Mouse (Mus musculus): ENCODE data around the gene Agmat. TPM values are rescaled to one million over a fixed set of nuclear protein-coding genes. Genes with fewer than 3 reads are reported as not detected.

The Agmat gene
- polyA plus RNA-seq, 1 experiment, result not detected

- no peaks in the 10 kb centered on the region for H3K79me3 ChIP-seq (ENCODE audit: low read depth)
- H3K4me3 ChIP-seq (ENCODE audit: insufficient read depth, poor library complexity, severe bottlenecking), result no peak overlapping the region
- no peaks in the 10 kb centered on the region for H3K27me3 ChIP-seq (ENCODE audit: control insufficient read depth, insufficient read depth, insufficient read length)
- H3K36me3 ChIP-seq (ENCODE audit: control insufficient read depth, insufficient read depth), result peaks cover 5% of the 10 kb centered on the region
- no peak for TF ChIP-seq MYOG (IDR thresholded peaks at IDR 0.05; ENCODE audit: control insufficient read depth, extremely low read depth, insufficient read length)
- TF ChIP-seq FOSL1 (IDR thresholded peaks at IDR 0.05; ENCODE audit: insufficient read depth, low read length, poor library complexity, severe bottlenecking), result no peak
- TF ChIP-seq CEBPB (IDR thresholded peaks at IDR 0.05; ENCODE audit: low read depth), result no peak
- no peak for TF ChIP-seq CTCF (IDR thresholded peaks at IDR 0.05; ENCODE audit: control insufficient read depth, insufficient read depth, insufficient read length)
- H3K79me2 ChIP-seq (ENCODE audit: control insufficient read depth, insufficient read depth), result no peaks in the 10 kb centered on the region
- H3ac ChIP-seq (ENCODE audit: control insufficient read depth, insufficient read length, low read depth), result no peak overlapping the region
Observed at GRCm38 (mm10) chr4:141757124-141757523, 10.7 kb downstream of the Agmat start.

GRCm38 (mm10) chr4:141758874-141759542, 12.5 kb downstream of the Agmat start:
- H3K79me2 ChIP-seq (ENCODE audit: control insufficient read depth, insufficient read depth), result no peaks in the 10 kb centered on the region
- TF ChIP-seq CEBPB (IDR thresholded peaks at IDR 0.05; ENCODE audit: low read depth), result no peak
- TF ChIP-seq FOSL1 (IDR thresholded peaks at IDR 0.05; ENCODE audit: insufficient read depth, low read length, poor library complexity, severe bottlenecking), result no peak
- TF ChIP-seq CTCF (IDR thresholded peaks at IDR 0.05; ENCODE audit: control insufficient read depth, insufficient read depth, insufficient read length), result no peak
- TF ChIP-seq MAX (IDR thresholded peaks at IDR 0.05), result no peak
- TF ChIP-seq USF1 (IDR thresholded peaks at IDR 0.05; ENCODE audit: low read depth), result no peak
- TF ChIP-seq MYOD1 (IDR thresholded peaks at IDR 0.05; ENCODE audit: control insufficient read depth, insufficient read length, low read depth), result no peak
- no peak for TF ChIP-seq MYOG (IDR thresholded peaks at IDR 0.05; ENCODE audit: control insufficient read depth, extremely low read depth, insufficient read length)
- H3K27me3 ChIP-seq (ENCODE audit: control insufficient read depth, insufficient read depth, insufficient read length), result no peaks in the 10 kb centered on the region
- no peak overlapping the region for H3K4me3 ChIP-seq (ENCODE audit: insufficient read depth, poor library complexity, severe bottlenecking)
- no peaks in the 10 kb centered on the region for H3K79me3 ChIP-seq (ENCODE audit: low read depth)
- H3ac ChIP-seq (ENCODE audit: control insufficient read depth, insufficient read length, low read depth), result no peak overlapping the region
- H3K36me3 ChIP-seq (ENCODE audit: control insufficient read depth, insufficient read depth), result peaks cover 13% of the 10 kb centered on the region

- Histone ChIP-seq H3K79me2 (ENCODE audit: control insufficient read depth, insufficient read depth) (no peaks in the 10 kb centered on the region), H3ac (ENCODE audit: control insufficient read depth, insufficient read length, low read depth) (no peak overlapping the region), H3K79me3 (ENCODE audit: low read depth) (no peaks in the 10 kb centered on the region), H3K27me3 (ENCODE audit: control insufficient read depth, insufficient read depth, insufficient read length) (no peaks in the 10 kb centered on the region), H3K36me3 (ENCODE audit: control insufficient read depth, insufficient read depth) (peaks cover 14% of the 10 kb centered on the region), H3K4me3 (ENCODE audit: insufficient read depth, poor library complexity, severe bottlenecking) (no peak overlapping the region)
- TF ChIP-seq CTCF (IDR thresholded peaks at IDR 0.05; ENCODE audit: control insufficient read depth, insufficient read depth, insufficient read length), result no peak
- no peak for TF ChIP-seq FOSL1 (IDR thresholded peaks at IDR 0.05; ENCODE audit: insufficient read depth, low read length, poor library complexity, severe bottlenecking)
- no peak for TF ChIP-seq USF1 (IDR thresholded peaks at IDR 0.05; ENCODE audit: low read depth)
- TF ChIP-seq MYOG (IDR thresholded peaks at IDR 0.05; ENCODE audit: control insufficient read depth, extremely low read depth, insufficient read length), result no peak
- TF ChIP-seq MAX (IDR thresholded peaks at IDR 0.05), result no peak
- TF ChIP-seq CEBPB (IDR thresholded peaks at IDR 0.05; ENCODE audit: low read depth), result no peak
- no peak for TF ChIP-seq MYOD1 (IDR thresholded peaks at IDR 0.05; ENCODE audit: control insufficient read depth, insufficient read length, low read depth)
Observed at GRCm38 (mm10) chr4:141760942-141761341, 14.5 kb downstream of the Agmat start.

GRCm38 (mm10) chr4:141762102-141762598, 15.7 kb downstream of the Agmat start:
- no peak for TF ChIP-seq CEBPB (IDR thresholded peaks at IDR 0.05; ENCODE audit: low read depth)
- TF ChIP-seq MYOD1 (IDR thresholded peaks at IDR 0.05; ENCODE audit: control insufficient read depth, insufficient read length, low read depth), result no peak
- no peak for TF ChIP-seq MAX (IDR thresholded peaks at IDR 0.05)
- no peak for TF ChIP-seq CTCF (IDR thresholded peaks at IDR 0.05; ENCODE audit: control insufficient read depth, insufficient read depth, insufficient read length)
- no peak for TF ChIP-seq FOSL1 (IDR thresholded peaks at IDR 0.05; ENCODE audit: insufficient read depth, low read length, poor library complexity, severe bottlenecking)
- Histone ChIP-seq H3K4me3 (ENCODE audit: insufficient read depth, poor library complexity, severe bottlenecking) (no peak overlapping the region), H3K27me3 (ENCODE audit: control insufficient read depth, insufficient read depth, insufficient read length) (no peaks in the 10 kb centered on the region), H3K79me3 (ENCODE audit: low read depth) (no peaks in the 10 kb centered on the region), H3K36me3 (ENCODE audit: control insufficient read depth, insufficient read depth) (peaks cover 21% of the 10 kb centered on the region), H3K79me2 (ENCODE audit: control insufficient read depth, insufficient read depth) (no peaks in the 10 kb centered on the region), H3ac (ENCODE audit: control insufficient read depth, insufficient read length, low read depth) (no peak overlapping the region)

- no peak overlapping the region for H3K4me3 ChIP-seq (ENCODE audit: insufficient read depth, poor library complexity, severe bottlenecking)
- no peak for TF ChIP-seq CTCF (IDR thresholded peaks at IDR 0.05; ENCODE audit: control insufficient read depth, insufficient read depth, insufficient read length)
- no peak for TF ChIP-seq MYOG (IDR thresholded peaks at IDR 0.05; ENCODE audit: control insufficient read depth, extremely low read depth, insufficient read length)
- TF ChIP-seq FOSL1 (IDR thresholded peaks at IDR 0.05; ENCODE audit: insufficient read depth, low read length, poor library complexity, severe bottlenecking), result no peak
- no peak for TF ChIP-seq CEBPB (IDR thresholded peaks at IDR 0.05; ENCODE audit: low read depth)
- no peak for TF ChIP-seq USF1 (IDR thresholded peaks at IDR 0.05; ENCODE audit: low read depth)
- TF ChIP-seq MYOD1 (IDR thresholded peaks at IDR 0.05; ENCODE audit: control insufficient read depth, insufficient read length, low read depth), result no peak
- TF ChIP-seq MAX (IDR thresholded peaks at IDR 0.05), result no peak
- H3K36me3 ChIP-seq (ENCODE audit: control insufficient read depth, insufficient read depth), result peaks cover 29% of the 10 kb centered on the region
- no peaks in the 10 kb centered on the region for H3K27me3 ChIP-seq (ENCODE audit: control insufficient read depth, insufficient read depth, insufficient read length)
- no peaks in the 10 kb centered on the region for H3K79me3 ChIP-seq (ENCODE audit: low read depth)
- H3ac ChIP-seq (ENCODE audit: control insufficient read depth, insufficient read length, low read depth), result no peak overlapping the region
- H3K79me2 ChIP-seq (ENCODE audit: control insufficient read depth, insufficient read depth), result no peaks in the 10 kb centered on the region
Observed at GRCm38 (mm10) chr4:141763476-141763875, 17.0 kb downstream of the Agmat start.

Data from C2C12 (cell line).